In genomic region chr1:86524619-86525498, GRCm38 (mm10) we compare ENCODE assay signal across 8 mouse cellular contexts. TPM values are rescaled to one million over a fixed set of nuclear protein-coding genes. Genes with fewer than 3 reads are reported as not detected.
A peak's percentile ranks its signal among the peaks of the same experiment; 100 is the strongest.
DNase-seq lines count a peak whose midpoint lies in the region; ATAC-seq and TF ChIP-seq lines count a peak whose summit lies in the region.

No protein-coding gene starts in this region.

- H3K4me2 ChIP-seq in embryonic facial prominence, embryonic 13.5 days: peak overlapping the region; percentile 91
- peak overlapping the region; percentile 82 for H3K4me2 ChIP-seq in limb, embryonic 12.5 days
- peak overlapping the region; percentile 86 for H3K4me2 ChIP-seq in midbrain, embryonic 15.5 days

- peak; percentile 93 for DNase-seq in 3134 (ENCODE audit: extremely low read depth, insufficient read length, low spot score)
- peak; percentile 99 for DNase-seq in adrenal gland, postnatal 36 days
- peak; percentile 99 to 100 for DNase-seq in heart, adult 18-20 months
- peak; percentile 100 for DNase-seq in kidney, adult 2 months
- peak; percentile 99 for DNase-seq in spleen, postnatal 10 days (ENCODE audit: low spot score in 2 of 2)

- TF ChIP-seq CTCF in kidney, adult 2 months (conservative IDR thresholded peaks at IDR 0.05; ENCODE audit: insufficient read depth, insufficient read length, low read depth, low read length): peak; percentile 87

- peak overlapping the region; percentile 98 for H3K4me3 ChIP-seq in embryonic facial prominence, embryonic 13.5 days
- peak overlapping the region; percentile 69 for H3K4me3 ChIP-seq in kidney, adult 2 months (ENCODE audit: insufficient read depth, low read depth, low read length)
- H3K4me3 ChIP-seq in limb, embryonic 12.5 days (replicated peaks): peak overlapping the region; percentile 99
- peak overlapping the region; percentile 75 for H3K4me3 ChIP-seq in midbrain, embryonic 15.5 days

- 1% methylated on average over 52 of the region's 53 CpGs for WGBS in embryonic facial prominence, embryonic 13.5 days
- 2% methylated on average over 52 of the region's 53 CpGs for WGBS in kidney, adult 2 months
- 1% methylated on average over 53 of the region's 53 CpGs for WGBS in limb, embryonic 12.5 days
- WGBS in midbrain, embryonic 15.5 days: under 1% methylated on average over 52 of the region's 53 CpGs

- no peaks in the 10 kb centered on the region for H3K9me3 ChIP-seq in embryonic facial prominence, embryonic 13.5 days
- no peaks in the 10 kb centered on the region for H3K9me3 ChIP-seq in limb, embryonic 12.5 days
- no peaks in the 10 kb centered on the region for H3K9me3 ChIP-seq in midbrain, embryonic 15.5 days

- peak overlapping the region; percentile 95 for H3K9ac ChIP-seq in embryonic facial prominence, embryonic 13.5 days
- H3K9ac ChIP-seq in limb, embryonic 12.5 days (replicated peaks): peak overlapping the region; percentile 96
- peak overlapping the region; percentile 72 for H3K9ac ChIP-seq in midbrain, embryonic 15.5 days

- ATAC-seq in embryonic facial prominence, embryonic 13.5 days (ENCODE audit: insufficient number of reproducible peaks, insufficient read depth, low FRiP score, low TSS enrichment, low read depth): peak; percentile 73
- ATAC-seq in limb, embryonic 12.5 days (ENCODE audit: insufficient number of reproducible peaks, insufficient read depth, low FRiP score, low TSS enrichment, low read depth): peak; percentile 63
- ATAC-seq in midbrain, embryonic 15.5 days (replicated peaks): peak; percentile 80

- TF ChIP-seq POLR2A in kidney, adult 2 months (IDR thresholded peaks at IDR 0.05; ENCODE audit: low read depth, low read length): peak; percentile 6

- peak overlapping the region; percentile 100 for H3K27ac ChIP-seq in embryonic facial prominence, embryonic 13.5 days
- H3K27ac ChIP-seq in kidney, adult 2 months (ENCODE audit: insufficient read depth, low read depth, low read length): peak overlapping the region; percentile 99
- H3K27ac ChIP-seq in limb, embryonic 12.5 days: peak overlapping the region; percentile 100
- H3K27ac ChIP-seq in midbrain, embryonic 15.5 days: peak overlapping the region; percentile 100

- H3K27me3 ChIP-seq in embryonic facial prominence, embryonic 13.5 days: no peaks in the 10 kb centered on the region
- H3K27me3 ChIP-seq in kidney, adult 2 months (replicated peaks; ENCODE audit: control insufficient read depth, insufficient read depth, low read length): no peaks in the 10 kb centered on the region
- no peaks in the 10 kb centered on the region for H3K27me3 ChIP-seq in limb, embryonic 12.5 days
- no peaks in the 10 kb centered on the region for H3K27me3 ChIP-seq in midbrain, embryonic 15.5 days (replicated peaks)

- H3K4me1 ChIP-seq in embryonic facial prominence, embryonic 13.5 days: peaks cover 39% of the 10 kb centered on the region
- peaks cover 17% of the 10 kb centered on the region for H3K4me1 ChIP-seq in kidney, adult 2 months (ENCODE audit: control insufficient read depth, insufficient read depth, low read length)
- peaks cover 29% of the 10 kb centered on the region for H3K4me1 ChIP-seq in limb, embryonic 12.5 days (replicated peaks)
- H3K4me1 ChIP-seq in midbrain, embryonic 15.5 days: peaks cover 31% of the 10 kb centered on the region

- H3K36me3 ChIP-seq in embryonic facial prominence, embryonic 13.5 days: peaks cover 18% of the 10 kb centered on the region
- H3K36me3 ChIP-seq in kidney, adult 2 months (ENCODE audit: control insufficient read depth, insufficient read depth, low read length): no peaks in the 10 kb centered on the region
- H3K36me3 ChIP-seq in limb, embryonic 12.5 days: peaks cover 22% of the 10 kb centered on the region
- no peaks in the 10 kb centered on the region for H3K36me3 ChIP-seq in midbrain, embryonic 15.5 days (replicated peaks)

RNA-seq across cellular contexts. Expression of gene Ptma, which starts 1.7 kb away (rescaled TPM):
- total RNA-seq in adrenal gland, postnatal 36 days (2021): 100 to 1,000 TPM; 546 to 552 TPM
- polyA plus RNA-seq in embryonic facial prominence, embryonic 13.5 days (2015; fragmentation: Nextera tagmentation; extraction: Ambion mirVana): 3,278 and 3,456 TPM in 2 replicates
- total RNA-seq in heart, adult 18-20 months (2021): 100 to 1,000 TPM; 212 TPM
- polyA plus RNA-seq in kidney, adult 2 months (2012; rRNA removed): 622 and 651 TPM in 2 replicates
- polyA plus RNA-seq in limb, embryonic 12.5 days (2016; fragmentation: Nextera tagmentation; extraction: Ambion mirVana): 3,930 and 4,018 TPM in 2 replicates
- polyA plus RNA-seq in midbrain, embryonic 15.5 days (2015; fragmentation: Nextera tagmentation; extraction: Ambion mirVana): 1,373 and 1,532 TPM in 2 replicates

RNA-seq across cellular contexts. Expression of gene Pde6d, which starts 57.6 kb away (rescaled TPM):
- total RNA-seq in adrenal gland, postnatal 36 days (2021): 10 to 100 TPM; 31.2 to 35.7 TPM
- 70.7 and 78.5 TPM in 2 replicates for polyA plus RNA-seq in embryonic facial prominence, embryonic 13.5 days (2015; fragmentation: Nextera tagmentation; extraction: Ambion mirVana)
- 10 to 100 TPM; 45.0 to 49.5 TPM for total RNA-seq in heart, adult 18-20 months (2021)
- polyA plus RNA-seq in kidney, adult 2 months (2012; rRNA removed): 20.2 and 24.9 TPM in 2 replicates
- polyA plus RNA-seq in limb, embryonic 12.5 days (2016; fragmentation: Nextera tagmentation; extraction: Ambion mirVana): 89.8 and 90.7 TPM in 2 replicates
- 103 and 106 TPM in 2 replicates for polyA plus RNA-seq in midbrain, embryonic 15.5 days (2015; fragmentation: Nextera tagmentation; extraction: Ambion mirVana)

RNA-seq across cellular contexts. Expression of gene Cops7b, which starts 57.8 kb away (rescaled TPM):
- total RNA-seq in adrenal gland, postnatal 36 days (2021): 10 to 100 TPM; 12.7 to 13.0 TPM
- polyA plus RNA-seq in embryonic facial prominence, embryonic 13.5 days (2015; fragmentation: Nextera tagmentation; extraction: Ambion mirVana): 46.8 and 54.5 TPM in 2 replicates
- total RNA-seq in heart, adult 18-20 months (2021): 10 to 100 TPM in 1 of 2 experiments, 1 to 10 TPM in 1; 8.8 to 10.5 TPM
- polyA plus RNA-seq in kidney, adult 2 months (2012; rRNA removed): 20.1 and 22.5 TPM in 2 replicates
- polyA plus RNA-seq in limb, embryonic 12.5 days (2016; fragmentation: Nextera tagmentation; extraction: Ambion mirVana): 57.8 and 59.2 TPM in 2 replicates
- polyA plus RNA-seq in midbrain, embryonic 15.5 days (2015; fragmentation: Nextera tagmentation; extraction: Ambion mirVana): 67.3 and 68.9 TPM in 2 replicates

Comparison
In these comparisons a context has a peak if more than half of its experiments do, and no peak if none do; other contexts are left out.
1. Peak in every context shown above with its lines: DNase-seq, ATAC-seq, H3K4me3 ChIP-seq and H3K27ac ChIP-seq.